Mouse (Mus musculus) thymus, adult 2 months (tissue): Measurements from ENCODE around the gene Plcl1.

ENCODE experiments used
- CTCF ChIP-seq: fragments of 200-500 bp; IDR thresholded peaks from 2 replicates; pipeline ENCODE4 v1.5.1; 2012; ENCODE audit warnings: mild to moderate bottlenecking, control low read depth, low read length, moderate library complexity, borderline replicate concordance; ENCODE audit not compliant: control insufficient read depth, poor library complexity, insufficient read depth; ENCODE audit errors: extremely low read depth
- POLR2A ChIP-seq: fragments of 200-500 bp; IDR thresholded peaks from 2 replicates; pipeline ENCODE4 v1.6.1; 2012; ENCODE audit warnings: mild to moderate bottlenecking, low read length, control low read depth, moderate library complexity; ENCODE audit not compliant: control insufficient read depth, poor library complexity, insufficient read depth; ENCODE audit errors: extremely low read depth

- no peak for TF ChIP-seq POLR2A
- TF ChIP-seq CTCF: no peak
Observed at GRCm38 (mm10) chr1:55725428-55725827, 319.7 kb downstream of the Plcl1 start.
